Mouse (Mus musculus): ENCODE data around the gene Dcaf12l2. TPM values are rescaled to one million over a fixed set of nuclear protein-coding genes. Genes with fewer than 3 reads are reported as not detected.

Dcaf12l2 gene
- polyA plus RNA-seq (2012; rRNA removed): 0.73 and 1.3 TPM in 2 replicates

GRCm38 (mm10) chrX:44367646-44368521, at the start of gene Dcaf12l2:
Gene Dcaf12l2 (minus strand): TSS chrX:44368342.

